Mouse (Mus musculus): Measurements from ENCODE around the gene Eif1.

DNA sequence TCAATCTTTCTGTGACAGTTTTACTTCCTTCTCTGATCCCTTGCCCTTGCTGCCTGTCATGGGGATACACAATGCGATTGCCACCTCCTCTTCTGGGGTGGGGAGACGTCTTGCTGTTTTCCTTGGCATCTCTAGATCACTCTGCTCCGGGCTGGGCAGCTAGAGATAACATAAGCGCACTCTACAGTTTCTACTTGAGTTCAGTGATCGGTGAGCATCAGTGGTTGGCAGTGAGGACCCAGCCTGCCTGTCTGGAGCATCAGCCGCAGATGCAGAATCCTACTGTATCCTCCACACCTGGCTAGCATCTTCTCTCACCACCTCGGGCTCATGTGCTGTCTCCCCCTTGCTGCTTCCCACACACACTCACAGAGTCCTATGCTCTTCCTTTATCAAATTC, 49.5 kb downstream of the Eif1 start:
- no peak for TF ChIP-seq CTCF (IDR thresholded peaks at IDR 0.05; ENCODE audit: low read depth, low read length)
- no peak for TF ChIP-seq POLR2A (IDR thresholded peaks at IDR 0.05; ENCODE audit: insufficient read depth, low read length)
- no peak for TF ChIP-seq EP300 (IDR thresholded peaks at IDR 0.05; ENCODE audit: insufficient read depth, low read depth, low read length)
